ENCODE assay signal across 8 mouse cellular contexts in the genomic region with DNA sequence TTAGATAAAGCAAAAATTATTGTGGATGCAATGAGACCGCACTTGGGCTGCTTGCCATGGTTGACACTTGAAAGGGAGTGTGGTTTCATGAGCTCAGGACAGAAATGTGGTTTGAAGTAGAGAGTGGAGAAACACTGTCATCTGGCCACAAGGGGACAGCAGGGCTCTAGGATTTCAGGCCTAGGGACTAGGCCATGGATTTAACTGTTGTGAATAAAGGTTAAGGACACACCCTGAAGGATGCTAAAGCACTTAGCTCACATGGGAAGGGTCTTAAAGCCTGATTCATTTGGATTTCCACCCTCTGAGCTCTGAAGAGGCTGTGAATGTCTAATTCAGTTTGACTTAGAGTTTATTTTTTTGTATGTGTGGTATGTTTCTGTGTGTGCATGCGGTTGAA. TPM values are rescaled to one million over a fixed set of nuclear protein-coding genes. Genes with fewer than 3 reads are reported as not detected.
DNase-seq lines count a peak whose midpoint lies in the region; ATAC-seq and TF ChIP-seq lines count a peak whose summit lies in the region.

No protein-coding gene starts in this region.

- H3K9me3 ChIP-seq in intestine, embryonic 16.5 days (ENCODE audit: control insufficient read depth, low read length): no peaks in the 10 kb centered on the region
- H3K9me3 ChIP-seq in limb, embryonic 14.5 days (ENCODE audit: control insufficient read depth, low read length): no peaks in the 10 kb centered on the region
- no peaks in the 10 kb centered on the region for H3K9me3 ChIP-seq in neural tube, embryonic 11.5 days (ENCODE audit: control insufficient read depth, low read length)

- H3K27me3 ChIP-seq in intestine, embryonic 16.5 days (replicated peaks; ENCODE audit: control insufficient read depth, insufficient read depth, low read length): no peaks in the 10 kb centered on the region
- H3K27me3 ChIP-seq in limb, embryonic 14.5 days (ENCODE audit: control insufficient read depth, insufficient read depth, low read length): no peaks in the 10 kb centered on the region
- H3K27me3 ChIP-seq in neural tube, embryonic 11.5 days (ENCODE audit: control insufficient read depth, insufficient read depth, low read length): no peaks in the 10 kb centered on the region

- peak; percentile 58; the same call in 1 of the 2 replicates for ATAC-seq in intestine, embryonic 16.5 days
- no peak; the same call in 1 of the 2 replicates for ATAC-seq in limb, embryonic 14.5 days (ENCODE audit: low FRiP score, low read depth)
- no peak for ATAC-seq in neural tube, embryonic 11.5 days (ENCODE audit: insufficient read depth, low FRiP score, low TSS enrichment)

- no peaks in the 10 kb centered on the region for H3K4me1 ChIP-seq in intestine, embryonic 16.5 days (ENCODE audit: control insufficient read depth, insufficient read depth, low read length)
- no peaks in the 10 kb centered on the region; the same call in 1 of the 2 replicates for H3K4me1 ChIP-seq in limb, embryonic 14.5 days (ENCODE audit: control insufficient read depth, insufficient read depth, low read length)
- H3K4me1 ChIP-seq in neural tube, embryonic 11.5 days (ENCODE audit: control insufficient read depth, insufficient read depth, low read length): no peaks in the 10 kb centered on the region

- no peak overlapping the region for H3K9ac ChIP-seq in intestine, embryonic 16.5 days (ENCODE audit: low read depth, low read length)
- no peak overlapping the region for H3K9ac ChIP-seq in limb, embryonic 14.5 days (ENCODE audit: low read depth, low read length, severe bottlenecking)
- no peak overlapping the region for H3K9ac ChIP-seq in neural tube, embryonic 11.5 days (ENCODE audit: low read length)

- DNase-seq in right cerebral cortex, adult 2 months (ENCODE audit: low spot score in 2 of 2): peak; percentile 20 to 43
- no peak for DNase-seq in right cerebral cortex, adult 18-20 months
- DNase-seq in ZHBTc4 (ENCODE audit: low read depth, low spot score): peak; percentile 72
- peak; percentile 46 for DNase-seq in fibroblast of lung, adult 2 months (ENCODE audit: low read depth)
- DNase-seq in limb, embryonic 14.5 days (ENCODE audit: low spot score): peak; percentile 72
- peak; percentile 38 for DNase-seq in neural tube, embryonic 11.5 days (ENCODE audit: low spot score)
- no peak for DNase-seq in cerebellum, adult 11-12 months

- H3K4me3 ChIP-seq in intestine, embryonic 16.5 days (ENCODE audit: low read length): no peak overlapping the region
- no peak overlapping the region for H3K4me3 ChIP-seq in limb, embryonic 14.5 days (replicated peaks; ENCODE audit: low read length)
- no peak overlapping the region for H3K4me3 ChIP-seq in neural tube, embryonic 11.5 days (ENCODE audit: low read depth, low read length)

- no peaks in the 10 kb centered on the region for H3K36me3 ChIP-seq in intestine, embryonic 16.5 days (ENCODE audit: control insufficient read depth, insufficient read depth, low read length)
- H3K36me3 ChIP-seq in limb, embryonic 14.5 days (ENCODE audit: control insufficient read depth, insufficient read depth, low read length): no peaks in the 10 kb centered on the region
- no peaks in the 10 kb centered on the region for H3K36me3 ChIP-seq in neural tube, embryonic 11.5 days (ENCODE audit: control insufficient read depth, insufficient read depth, low read length)

- no peak for TF ChIP-seq POLR2A in limb, embryonic 14.5 days (IDR thresholded peaks at IDR 0.05; ENCODE audit: borderline replicate concordance, extremely low read depth, insufficient read depth, insufficient read length)

- no peak overlapping the region for H3K27ac ChIP-seq in intestine, embryonic 16.5 days (ENCODE audit: low read length)
- no peak overlapping the region for H3K27ac ChIP-seq in limb, embryonic 14.5 days (replicated peaks; ENCODE audit: low read depth, low read length)
- no peak overlapping the region for H3K27ac ChIP-seq in neural tube, embryonic 11.5 days (ENCODE audit: low read depth, low read length)

- H3K4me2 ChIP-seq in intestine, embryonic 16.5 days (ENCODE audit: low read depth, low read length): no peak overlapping the region
- no peak overlapping the region for H3K4me2 ChIP-seq in limb, embryonic 14.5 days (replicated peaks; ENCODE audit: low read depth, low read length, severe bottlenecking)
- no peak overlapping the region for H3K4me2 ChIP-seq in neural tube, embryonic 11.5 days (ENCODE audit: low read depth)

- 88% methylated on average over 2 of the region's 2 CpGs for WGBS in intestine, embryonic 16.5 days
- WGBS in limb, embryonic 14.5 days: 78% methylated on average over 2 of the region's 2 CpGs
- WGBS in neural tube, embryonic 11.5 days: 85% methylated on average over 2 of the region's 2 CpGs

RNA-seq across cellular contexts. Expression of a gene that starts 57.9 kb away (rescaled TPM):
- 1.5 and 1.7 TPM in 2 replicates for polyA plus RNA-seq in intestine, embryonic 16.5 days (2015; fragmentation: Nextera tagmentation; extraction: Ambion mirVana)
- polyA plus RNA-seq in limb, embryonic 14.5 days (2012; rRNA removed): 6.5 and 7.8 TPM in 2 replicates
- polyA plus RNA-seq in limb, embryonic 14.5 days (2014; fragmentation: Nextera tagmentation; extraction: Ambion mirVana): 1.5 and 1.7 TPM in 2 replicates
- polyA plus RNA-seq in neural tube, embryonic 11.5 days (2014; fragmentation: Nextera tagmentation; extraction: Ambion mirVana): 0.70 and 0.82 TPM in 2 replicates

Comparison
In these comparisons a context has a peak if more than half of its experiments do, and no peak if none do; other contexts are left out.
1. DNase-seq: peak in right cerebral cortex, adult 2 months (2 of 2), ZHBTc4 (single experiment), fibroblast of lung, adult 2 months (single experiment), limb, embryonic 14.5 days (single experiment) and neural tube, embryonic 11.5 days (single experiment); none in right cerebral cortex, adult 18-20 months (single experiment) and cerebellum, adult 11-12 months (single experiment).